Mouse (Mus musculus) right cerebral cortex, adult 2 months (tissue): ENCODE results near the gene Guca2b.

Source experiments
- DNase-seq, 2 experiments: peaks; one replicate each; pipeline ENCODE4 v3.0.0; 2021 to 2022; ENCODE audit warnings: low spot score in 2 of 2

Gene Guca2b

DNA sequence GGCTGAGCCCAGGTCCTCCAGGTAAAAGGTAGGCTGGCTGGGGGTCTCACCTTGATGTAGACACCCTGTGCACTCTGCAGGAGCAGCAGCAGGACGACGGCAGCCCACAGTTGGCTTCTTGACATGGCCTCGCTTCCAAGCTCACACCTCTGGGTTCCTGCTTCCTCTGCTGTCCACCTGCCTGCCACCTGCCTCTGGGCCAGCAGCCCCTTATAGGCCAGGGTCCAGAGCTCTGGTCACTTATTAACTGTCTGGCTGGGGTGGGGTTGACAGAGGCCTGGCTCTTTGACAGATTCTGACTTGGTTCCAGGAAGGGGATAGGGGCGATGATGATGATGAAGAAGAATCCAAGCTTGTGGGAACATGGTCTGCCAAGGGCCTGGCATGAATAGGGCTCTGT lies at the start of gene Guca2b:
Gene Guca2b (minus strand): TSS at position 224 of the 400 bp plus-strand sequence.
- no peak for DNase-seq

DNA sequence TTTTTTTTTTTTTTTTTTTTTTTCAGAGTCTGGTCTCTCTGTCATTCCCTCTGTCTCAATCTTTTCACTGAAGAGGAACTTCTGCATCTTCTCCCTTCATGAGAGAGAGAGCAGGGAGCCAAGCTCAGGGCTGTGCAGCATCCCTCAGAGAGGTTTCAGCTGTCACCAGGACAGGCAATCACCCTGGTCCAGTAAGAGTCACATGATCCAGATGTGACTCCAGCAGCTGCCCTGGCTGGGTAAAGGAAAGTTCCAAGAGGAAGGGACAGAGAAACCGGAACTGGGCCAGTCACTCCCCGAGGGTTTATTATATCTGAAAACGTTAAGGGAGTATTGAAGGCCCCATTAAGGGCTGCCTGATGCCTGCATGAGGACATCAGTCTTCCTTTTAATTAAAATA lies 49.0 kb upstream of the Guca2b start:
- DNase-seq: no peak

DNA sequence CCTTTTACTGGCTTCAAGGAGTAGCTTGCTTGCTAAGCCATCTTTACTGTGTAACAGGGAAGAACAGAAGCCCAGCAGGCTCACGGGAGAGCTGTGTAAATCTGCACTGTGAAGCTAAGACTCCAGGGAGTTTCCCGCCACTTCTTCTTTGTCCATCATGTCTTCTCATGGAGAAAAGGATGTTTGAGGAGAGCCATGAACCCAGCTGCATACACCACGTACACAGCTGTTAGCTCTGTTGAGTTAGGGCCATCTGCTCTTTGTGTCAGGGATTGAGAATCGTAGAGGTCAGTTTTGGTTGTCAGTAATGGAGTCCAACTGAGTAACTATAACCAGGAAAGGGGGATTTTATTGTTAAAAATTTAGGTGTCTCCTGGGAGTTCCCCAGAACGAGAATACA lies 48.6 kb upstream of the Guca2b start:
- no peak for DNase-seq

DNA sequence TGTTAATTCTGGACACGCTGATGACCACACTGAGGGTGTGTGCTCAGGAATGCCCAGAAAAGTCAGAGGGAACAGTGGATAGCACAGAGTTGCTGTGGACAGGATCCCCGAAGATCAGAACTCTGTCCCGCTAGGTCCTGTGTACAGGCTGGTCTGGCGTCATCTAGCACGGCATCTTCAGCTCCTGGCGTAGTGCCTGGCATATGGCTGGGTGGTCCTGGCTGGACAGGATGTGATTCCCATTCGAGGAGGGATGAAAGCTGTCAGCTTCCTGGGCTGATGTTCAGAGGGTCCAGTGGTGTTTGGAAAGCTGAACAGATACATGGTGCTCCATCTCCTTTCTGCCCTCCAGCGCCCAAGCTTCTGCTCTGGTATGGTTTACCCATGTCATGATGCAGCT lies 45.2 kb upstream of the Guca2b start:
- no peak for DNase-seq

DNA sequence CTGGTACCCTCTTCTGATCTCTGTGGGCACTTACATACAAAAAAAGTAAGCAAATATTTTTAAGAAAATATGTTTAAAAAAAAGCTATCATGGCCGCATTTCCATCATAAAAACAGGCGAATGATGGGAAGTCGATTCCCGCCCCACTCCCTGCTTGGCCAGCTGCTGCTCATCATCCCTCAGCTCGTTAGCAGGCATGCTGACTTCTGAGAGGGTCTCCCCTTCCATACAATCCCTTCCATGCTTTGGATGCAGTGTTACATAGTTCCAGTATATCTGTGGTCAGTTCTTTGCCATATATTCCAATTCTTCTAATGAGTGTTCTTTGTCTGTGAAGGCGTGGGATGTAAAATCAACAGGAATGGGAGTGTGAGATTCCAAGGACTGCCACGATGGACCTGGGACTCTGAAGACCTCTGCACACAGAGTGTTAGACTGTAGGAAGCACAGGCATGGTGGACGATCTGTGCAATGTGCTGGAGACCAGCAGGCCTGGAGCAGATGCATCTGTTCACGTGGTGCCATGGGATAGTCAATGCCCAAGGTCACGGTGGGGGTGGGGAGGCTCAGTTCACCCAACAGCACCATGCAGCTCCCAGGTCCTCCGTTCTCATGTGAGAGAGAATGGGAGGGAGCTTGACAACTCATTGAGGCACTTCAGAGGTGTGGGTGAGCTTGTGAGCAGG lies 42.7 kb upstream of the Guca2b start:
- DNase-seq: no peak

DNA sequence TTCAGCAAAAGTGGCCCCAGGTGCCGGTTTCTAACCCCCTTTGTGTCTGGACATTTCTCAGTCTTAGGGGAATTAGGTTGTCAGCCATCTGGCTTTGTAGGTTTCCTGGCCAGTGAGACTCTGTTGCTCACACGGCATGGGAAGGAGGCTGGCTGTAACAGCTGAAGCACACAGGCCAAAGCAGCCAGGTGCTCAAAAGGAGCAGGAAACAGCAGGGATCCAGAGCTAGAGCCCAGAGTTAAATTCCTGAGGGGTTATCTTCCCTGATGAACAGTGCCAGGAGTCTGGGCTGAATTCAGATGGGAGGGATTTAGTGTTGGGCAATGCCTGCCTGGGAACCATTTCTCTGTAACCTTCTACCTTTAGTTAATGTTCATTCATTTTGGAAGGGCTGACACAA lies 39.6 kb upstream of the Guca2b start:
- DNase-seq: no peak

DNA sequence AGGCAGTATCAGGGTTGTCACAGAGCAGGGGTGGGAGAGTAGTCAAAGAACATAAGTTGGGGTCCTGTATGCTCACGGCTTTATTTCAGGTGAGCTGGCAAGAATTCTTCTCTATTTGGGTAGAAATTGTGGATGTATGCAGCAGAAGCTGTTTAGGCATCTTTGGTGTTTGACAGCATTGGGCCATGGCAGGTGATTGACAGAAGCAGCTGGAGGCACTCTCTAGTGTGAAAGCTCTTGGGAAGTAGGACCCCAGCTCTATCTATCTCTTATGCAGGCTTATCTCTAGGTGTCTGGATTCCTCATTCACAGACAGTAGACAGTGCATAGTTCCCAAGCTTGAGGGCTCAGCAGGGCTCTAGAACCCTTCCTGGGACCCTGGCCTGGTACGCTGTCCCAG lies 27.0 kb upstream of the Guca2b start:
- no peak for DNase-seq

DNA sequence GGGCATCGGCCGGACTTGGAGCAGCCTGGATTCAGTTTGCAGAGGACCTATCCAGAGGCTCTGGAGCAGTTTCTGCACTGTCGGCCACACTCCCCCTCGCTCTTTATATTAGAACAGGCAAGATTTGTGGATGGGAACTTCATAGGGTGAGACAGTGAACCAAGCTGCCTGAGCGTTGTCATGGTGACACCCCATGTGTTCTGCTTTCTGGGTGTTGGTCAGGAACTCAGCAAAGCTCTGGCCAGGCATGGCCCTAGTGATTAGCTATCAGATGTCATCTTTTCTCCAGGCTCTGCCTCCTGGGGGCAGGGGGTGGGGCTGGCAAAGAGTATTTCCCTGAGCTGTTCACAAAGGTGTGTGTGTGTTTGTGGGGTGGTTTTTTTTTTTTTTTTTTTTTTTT lies 23.8 kb upstream of the Guca2b start:
- no peak for DNase-seq

DNA sequence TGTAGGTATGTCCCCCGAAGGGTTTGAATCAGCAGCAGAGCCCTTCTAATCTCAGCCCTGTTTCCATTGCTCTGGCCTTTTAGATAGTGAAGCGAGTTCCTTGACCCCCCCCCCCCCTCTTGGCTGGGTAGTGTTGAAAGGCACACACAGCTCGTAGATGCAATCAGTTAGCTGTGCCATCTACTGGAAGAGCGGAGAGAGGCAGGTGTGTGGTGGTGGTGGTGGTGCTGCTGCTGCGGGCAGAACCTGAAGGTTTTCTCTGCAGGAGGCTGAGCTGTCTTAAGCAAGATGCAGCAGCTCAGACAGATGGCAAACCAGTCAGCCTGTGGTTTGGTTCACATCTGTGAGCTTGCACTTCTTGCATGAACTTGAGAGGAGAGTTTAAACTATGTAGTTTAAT lies 13.9 kb upstream of the Guca2b start:
- peak in 1 of 2 experiments; percentile 40 for DNase-seq

DNA sequence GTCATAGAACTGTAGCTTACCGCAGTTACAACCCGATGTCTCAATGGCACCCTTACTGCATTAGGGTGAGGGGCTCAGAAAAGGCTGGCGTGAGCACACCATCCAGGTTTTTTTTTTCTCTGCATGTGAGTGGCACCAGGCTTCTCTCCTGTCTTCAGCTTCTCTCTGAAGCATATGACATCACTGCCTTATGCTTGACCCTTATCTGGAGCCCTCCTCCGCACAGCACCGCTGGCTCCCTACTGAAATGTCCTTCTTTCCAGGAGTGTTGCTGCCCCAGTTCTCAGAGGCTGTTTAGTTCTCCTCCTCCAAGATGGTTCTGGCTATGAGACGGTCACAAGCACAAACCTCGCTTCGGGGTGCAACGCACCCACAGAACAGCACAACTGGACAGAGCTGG lies 12.4 kb upstream of the Guca2b start:
- no peak for DNase-seq

DNA sequence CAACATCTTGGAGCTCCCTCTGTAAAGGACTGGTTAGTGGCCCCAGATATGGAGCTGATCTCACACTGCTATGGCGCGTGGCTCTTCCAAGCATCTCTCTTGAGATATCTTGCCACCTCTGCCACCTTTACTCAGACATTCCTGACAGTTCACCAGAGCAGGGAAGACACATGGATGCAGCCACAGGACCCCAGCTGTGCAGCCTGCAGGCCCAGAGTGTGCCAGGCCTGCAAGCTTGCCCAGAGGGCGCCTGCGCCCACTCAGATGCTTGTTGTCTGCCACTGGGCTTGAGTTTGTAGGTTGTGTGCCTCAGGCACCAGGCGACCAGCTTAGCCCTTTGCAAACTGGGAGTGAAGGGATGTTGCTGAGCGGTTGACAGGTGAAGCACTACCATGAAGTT lies 12.0 kb upstream of the Guca2b start:
- no peak for DNase-seq

DNA sequence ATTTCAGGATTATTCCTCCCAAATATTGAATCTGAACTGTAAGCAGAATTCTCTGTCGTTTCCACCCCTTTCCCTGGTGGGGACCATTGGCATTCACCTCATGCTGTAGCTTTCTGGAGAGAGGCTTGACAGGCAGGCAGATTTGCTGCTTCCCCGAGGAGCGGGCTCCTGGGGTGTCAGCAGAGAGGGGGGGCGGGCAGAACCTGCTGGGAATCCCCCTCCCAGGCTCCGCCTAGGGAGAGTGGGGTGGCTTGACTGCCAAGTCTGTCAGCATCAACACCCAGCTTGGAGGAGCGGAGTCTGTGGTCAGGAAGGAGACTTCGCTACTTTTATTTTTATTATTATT lies 11.4 kb upstream of the Guca2b start:
- no peak for DNase-seq

DNA sequence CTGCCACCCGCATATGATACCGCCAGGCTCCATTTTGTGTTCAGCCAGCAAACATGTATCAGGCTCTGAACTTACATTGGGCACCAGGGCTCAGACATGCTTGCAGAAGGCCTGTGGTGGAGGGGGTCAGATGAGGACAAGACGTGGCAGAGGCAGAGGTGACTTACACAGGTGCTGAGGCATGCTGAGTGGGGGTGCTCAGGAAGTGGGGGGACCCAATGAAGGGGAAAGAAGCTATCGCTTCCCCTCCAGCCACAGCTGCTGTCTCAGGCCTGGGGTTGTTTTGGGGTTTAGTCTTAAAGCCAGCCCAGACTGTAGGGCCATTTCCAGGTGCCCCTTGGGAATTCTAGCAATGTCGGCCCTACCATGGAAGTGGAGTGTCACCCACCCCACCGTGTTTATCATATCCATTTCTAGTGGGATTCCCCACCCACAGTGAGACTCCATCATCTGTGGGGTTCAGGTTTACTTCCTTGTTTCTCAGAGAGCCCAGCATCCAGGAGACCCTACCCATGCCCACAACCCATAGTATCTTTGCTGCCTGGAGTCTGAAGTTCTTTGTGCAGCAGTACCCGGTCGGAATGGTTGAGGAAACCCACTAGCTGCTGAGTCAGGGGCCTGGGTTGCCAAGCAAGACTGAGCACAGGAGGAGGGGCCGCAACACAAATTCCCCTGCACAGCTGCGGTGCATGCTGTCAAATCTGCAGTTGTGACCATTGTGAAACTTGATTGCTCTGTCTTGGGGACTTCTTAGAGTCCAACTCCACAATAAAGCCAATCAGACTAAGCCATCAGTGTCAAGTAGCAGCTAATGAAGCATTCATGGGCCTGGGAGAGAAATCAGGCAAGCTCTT lies 10.8 kb upstream of the Guca2b start:
- no peak for DNase-seq

DNA sequence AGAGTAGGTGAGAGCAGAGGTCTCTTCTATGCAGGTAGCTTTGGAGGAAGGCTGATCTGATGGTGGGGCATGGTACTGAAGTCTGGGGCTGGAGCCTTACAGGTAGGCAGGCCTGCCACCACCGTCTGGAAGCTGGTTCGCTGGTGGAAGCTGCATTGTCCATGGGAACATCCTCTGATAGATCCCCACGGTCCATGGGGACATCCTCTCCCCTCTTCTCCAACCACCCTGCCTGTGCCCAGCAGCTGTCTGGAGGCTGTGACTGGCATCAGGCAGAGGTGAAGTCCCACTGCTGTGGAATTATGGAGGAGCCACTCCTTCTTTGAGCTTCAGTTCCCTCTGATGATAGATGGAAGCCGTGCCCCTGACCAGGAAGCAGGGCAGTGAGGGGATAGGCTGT lies 9.8 kb upstream of the Guca2b start:
- DNase-seq: no peak

DNA sequence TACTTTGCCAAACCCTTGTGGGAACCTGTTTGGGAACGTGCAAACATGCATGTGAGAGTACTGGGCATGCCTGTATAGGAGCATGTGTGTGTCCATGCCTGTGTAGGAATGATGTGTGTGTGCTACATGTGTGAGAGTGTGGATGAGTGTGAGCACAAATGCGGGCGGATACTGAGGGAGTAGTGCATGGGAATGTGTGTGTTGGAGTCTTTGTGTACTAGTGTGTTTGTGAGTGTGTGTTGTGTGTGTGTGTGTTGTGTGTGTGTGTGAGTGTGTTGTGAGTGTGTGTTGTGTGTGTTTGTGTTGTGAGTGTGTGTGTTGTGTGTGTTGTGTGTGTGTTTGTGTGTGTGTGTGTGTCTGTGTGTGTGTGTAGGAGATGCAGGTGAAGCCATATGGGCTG lies 9.4 kb upstream of the Guca2b start:
- no peak for DNase-seq

DNA sequence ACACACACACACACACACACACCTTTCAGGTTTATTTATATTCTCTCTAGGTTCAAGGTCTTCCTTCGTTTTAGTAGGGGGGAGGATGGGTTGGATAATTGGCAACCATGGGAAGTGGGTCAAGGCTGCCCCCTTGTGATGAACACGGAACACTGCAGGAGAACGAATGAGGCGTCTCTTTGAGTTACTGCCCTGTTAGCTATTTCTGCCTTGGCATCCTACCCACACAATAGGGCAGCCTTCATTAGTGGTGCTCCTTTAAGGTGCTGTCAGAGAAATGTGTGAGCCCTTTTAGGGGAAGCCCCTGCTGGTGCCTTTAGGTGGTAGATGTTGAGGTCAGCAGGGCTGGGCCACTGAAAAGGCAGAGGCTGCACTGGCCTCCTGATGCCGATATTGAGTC lies 8.7 kb upstream of the Guca2b start:
- peak in 1 of 2 experiments; percentile 46 for DNase-seq

DNA sequence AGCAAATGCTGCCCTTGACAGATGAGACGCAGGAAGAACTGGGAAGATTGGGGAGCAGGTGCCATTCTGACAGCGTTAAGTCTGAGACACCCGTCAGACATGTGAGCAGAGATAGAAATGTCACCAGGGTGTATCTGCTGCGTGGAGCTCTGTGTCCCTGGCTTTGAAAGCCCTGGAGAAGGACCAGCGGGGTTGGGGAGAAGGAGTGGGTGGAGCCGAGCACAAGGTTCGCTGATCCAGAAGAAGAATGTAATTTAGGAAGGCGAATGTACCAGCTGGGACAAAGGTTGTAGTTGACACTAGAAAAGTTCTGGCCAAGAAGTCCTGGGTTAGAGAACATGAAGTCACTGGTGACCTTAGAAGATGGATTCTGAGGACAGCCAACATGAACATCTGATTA lies 7.4 kb upstream of the Guca2b start:
- DNase-seq: no peak

DNA sequence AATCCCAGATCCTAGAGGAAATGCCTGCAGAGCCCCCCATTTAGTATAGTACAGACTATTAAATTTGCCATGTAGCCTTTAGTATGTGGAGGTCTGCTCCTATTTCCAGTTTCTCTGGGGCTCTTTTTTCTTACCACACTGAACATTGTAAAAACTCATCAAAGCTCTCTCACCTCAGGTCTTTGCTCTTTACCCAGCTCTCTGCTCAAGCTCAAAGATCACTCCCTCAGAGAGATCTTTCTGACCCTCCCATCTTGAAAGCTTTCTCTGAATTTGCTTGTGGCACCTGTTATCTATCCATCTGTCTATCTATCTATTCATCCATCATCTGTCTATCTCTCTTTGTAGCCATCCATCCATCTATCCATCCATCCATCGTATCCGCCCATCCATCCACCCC lies 6.4 kb upstream of the Guca2b start:
- DNase-seq: no peak

DNA sequence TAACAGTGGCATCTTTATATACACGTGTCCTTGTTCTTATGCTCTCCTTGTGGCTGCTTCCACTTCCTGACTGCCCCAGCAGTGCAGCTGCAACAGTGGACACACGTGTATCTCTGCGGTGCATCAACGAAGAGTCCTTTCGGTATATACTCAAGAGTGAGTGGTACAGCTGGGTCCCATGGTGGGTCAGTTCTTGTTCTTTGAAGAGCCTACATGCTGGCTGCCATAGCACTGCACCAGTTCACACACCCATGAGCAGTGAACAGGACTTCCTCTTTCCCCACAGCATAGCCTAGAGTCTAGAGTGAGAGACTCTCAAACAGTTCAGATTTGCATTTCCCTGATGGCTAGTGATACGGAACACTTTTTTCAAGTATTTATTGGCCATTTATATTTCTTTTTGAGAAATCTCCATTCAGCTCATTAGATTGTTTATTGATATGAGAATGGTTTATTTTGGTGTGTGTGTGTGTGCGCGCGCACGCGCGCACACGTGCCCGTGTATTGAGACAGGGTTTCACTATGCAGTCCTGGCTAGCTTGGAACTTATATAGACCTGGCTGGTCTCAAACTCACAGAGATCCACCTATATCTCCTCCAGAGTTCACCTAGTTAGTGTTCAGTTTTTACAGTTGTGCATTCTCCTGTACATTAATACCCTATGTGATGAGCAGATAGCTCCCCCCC lies 4.8 kb upstream of the Guca2b start:
- DNase-seq: no peak

DNA sequence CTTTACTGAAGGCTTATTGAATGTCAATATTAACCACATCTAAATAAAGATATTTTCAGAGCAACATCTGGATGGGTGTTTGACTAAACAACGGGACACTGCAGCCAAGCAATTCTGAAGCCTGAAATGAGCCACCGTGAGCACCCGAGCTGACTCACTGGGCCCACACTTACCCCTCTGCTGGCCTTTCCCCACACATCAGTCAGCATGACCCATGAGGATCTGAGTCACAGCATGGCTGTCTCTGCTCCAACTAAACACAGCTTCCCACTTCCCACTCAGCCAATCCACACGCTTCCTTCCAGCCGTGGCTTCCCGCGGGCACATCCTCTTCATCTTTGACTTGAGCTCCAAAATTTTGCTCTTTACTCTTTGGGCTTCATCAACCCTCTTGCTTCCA lies 4.2 kb upstream of the Guca2b start:
- peak; percentile 25 to 51 for DNase-seq

DNA sequence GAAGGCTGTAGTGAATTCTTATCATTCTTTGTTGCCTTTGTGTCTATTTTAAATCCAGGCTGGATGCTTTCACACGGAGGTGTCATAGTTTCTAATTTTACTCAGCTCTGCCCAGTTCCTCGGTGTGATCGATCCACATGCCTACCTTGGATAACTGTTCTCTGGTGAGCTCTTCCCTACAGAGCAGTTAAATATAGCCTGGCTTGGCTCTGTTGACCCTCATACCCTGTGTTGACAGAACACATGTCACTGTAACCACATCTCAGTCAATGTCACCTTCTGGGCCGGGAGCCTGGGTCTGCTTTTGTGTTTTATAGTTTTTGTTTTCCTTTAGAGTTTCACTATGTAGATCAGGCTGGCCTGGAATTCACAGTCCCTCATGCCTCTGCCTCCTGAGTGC lies 3.4 kb upstream of the Guca2b start:
- no peak for DNase-seq

DNA sequence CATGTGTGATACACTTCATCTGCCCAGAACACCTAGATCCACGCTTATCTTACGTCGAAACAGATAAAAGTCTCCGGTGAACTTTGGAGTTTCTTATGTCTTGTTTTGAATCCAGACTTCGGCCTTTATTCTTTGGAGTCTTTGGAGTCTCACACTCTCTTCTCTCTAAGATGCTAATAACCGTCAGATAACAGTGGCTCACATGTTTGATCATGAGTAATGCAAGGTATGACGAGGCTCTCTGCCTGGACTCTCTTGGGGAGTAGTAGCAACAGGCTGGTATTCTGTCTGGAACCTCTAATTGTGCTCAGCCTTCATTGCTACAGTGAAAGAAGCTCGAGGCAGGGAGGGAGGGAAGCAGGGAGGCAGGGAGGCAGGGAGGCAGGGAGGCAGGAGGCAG lies 1.3 kb upstream of the Guca2b start:
- no peak for DNase-seq

DNA sequence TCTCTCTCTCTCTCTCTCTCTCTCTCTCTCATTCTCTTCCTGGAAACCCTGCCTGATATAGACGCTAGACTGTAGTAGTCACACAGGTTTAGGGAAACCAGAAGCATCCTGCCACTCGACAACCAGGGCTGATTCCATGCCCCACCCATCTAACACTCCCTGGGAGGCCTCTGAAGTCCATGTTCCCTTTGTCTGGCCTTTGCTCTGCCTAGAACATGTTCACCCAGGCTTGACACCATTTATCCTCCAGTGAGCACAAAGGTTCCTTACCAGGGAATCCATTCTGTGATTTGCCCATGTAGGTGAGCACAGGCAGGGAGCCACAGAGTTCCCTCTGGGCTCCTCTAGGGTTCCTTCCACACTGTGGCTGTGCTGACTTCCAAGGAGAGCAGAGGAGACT lies 508 bp downstream of the Guca2b start:
- DNase-seq: no peak
